Mouse (Mus musculus) adrenal gland, postnatal 4 days (tissue): ENCODE results near the gene Thsd7a. TPM values are rescaled to one million over a fixed set of nuclear protein-coding genes. Genes with fewer than 3 reads are reported as not detected.

Source experiments
- DNase-seq, 2 experiments: peaks; one replicate each; pipeline ENCODE4 v3.0.0; 2021 to 2022; ENCODE audit warnings: low spot score in 2 of 2, mixed read lengths in 2 of 2
- total RNA-seq, 2 experiments: library from RNA; stranded (reverse); gene quantifications; 2 replicates each; pipeline ENCODE4 v1.2.3; 2021

The Thsd7a gene
- total RNA-seq, 2 experiments from 2014 or later: 12.4 to 19.4 TPM

DNA sequence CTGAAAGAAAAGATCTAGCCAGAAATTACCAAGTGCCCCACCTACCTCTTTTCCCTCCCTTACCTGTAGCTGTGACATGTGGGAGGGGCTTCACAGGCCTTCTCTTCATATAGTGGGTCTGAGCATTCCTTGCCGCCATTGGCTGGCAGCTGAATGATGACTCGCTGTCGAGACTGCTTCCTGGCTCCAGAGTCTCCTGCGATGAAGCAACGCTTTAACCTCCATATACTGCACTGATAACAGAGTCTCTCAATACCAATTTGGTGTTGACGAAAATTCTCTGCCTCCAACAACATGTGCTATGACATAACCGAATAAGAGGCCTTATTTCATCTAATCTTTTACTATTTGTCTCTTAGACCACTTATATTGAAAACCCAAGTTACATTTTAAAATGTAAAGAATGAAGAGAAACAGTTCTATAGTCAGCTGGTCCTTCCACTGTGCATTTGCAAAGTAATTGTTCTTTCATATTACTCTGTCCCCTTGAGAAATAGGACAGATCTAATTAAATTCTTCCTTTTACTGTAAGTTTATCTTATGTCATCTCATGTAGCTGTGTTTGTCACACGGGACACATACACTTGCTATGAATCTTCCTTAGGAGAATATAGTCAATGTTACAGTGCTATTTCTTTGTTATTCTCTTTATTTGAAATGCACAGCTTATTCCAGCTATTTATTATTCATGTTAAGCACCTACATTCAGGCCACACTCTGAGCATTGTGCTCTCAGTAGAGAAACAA is 351.3 kb downstream of the Thsd7a start:
- DNase-seq: no peak

- no peak for DNase-seq
Observed at GRCm38 (mm10) chr6:12393574-12394380, 355.4 kb downstream of the Thsd7a start.

DNA sequence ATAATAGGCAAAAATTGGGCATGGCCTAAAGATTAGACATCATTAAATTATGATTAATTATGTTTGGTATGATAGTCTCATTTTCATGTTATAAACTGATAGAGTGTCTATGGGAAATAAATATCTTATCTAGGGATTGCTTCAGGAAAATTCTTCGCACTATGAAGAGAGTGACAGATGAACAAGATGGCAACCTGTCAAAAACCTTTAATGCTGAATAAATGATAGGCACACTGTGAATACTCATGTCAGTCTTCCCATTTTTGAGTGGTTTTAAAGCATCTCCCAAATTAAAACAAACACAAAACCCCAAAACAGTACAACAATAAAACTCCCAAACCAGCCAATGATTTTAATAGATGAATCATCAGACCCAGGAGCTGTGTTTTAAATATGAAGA is 362.5 kb downstream of the Thsd7a start:
- DNase-seq: no peak

DNA sequence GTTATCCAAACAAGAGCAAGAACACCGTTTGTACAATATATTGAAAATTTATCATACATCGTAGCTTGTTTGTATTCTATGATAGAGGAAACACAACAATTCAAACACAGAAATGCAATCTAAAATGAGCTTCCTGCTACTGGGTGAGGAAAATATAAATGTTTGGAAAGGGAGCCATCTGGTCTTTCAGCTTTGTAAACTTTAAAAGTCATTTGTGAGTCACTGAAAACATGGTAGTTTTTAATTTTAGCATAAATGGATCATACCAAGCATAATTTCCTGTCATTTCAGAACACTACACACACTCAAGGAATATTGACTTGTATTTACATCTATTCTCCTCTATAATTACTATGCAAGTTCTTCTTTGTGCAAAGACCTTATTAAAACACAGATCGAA is 363.6 kb downstream of the Thsd7a start:
- no peak for DNase-seq

DNA sequence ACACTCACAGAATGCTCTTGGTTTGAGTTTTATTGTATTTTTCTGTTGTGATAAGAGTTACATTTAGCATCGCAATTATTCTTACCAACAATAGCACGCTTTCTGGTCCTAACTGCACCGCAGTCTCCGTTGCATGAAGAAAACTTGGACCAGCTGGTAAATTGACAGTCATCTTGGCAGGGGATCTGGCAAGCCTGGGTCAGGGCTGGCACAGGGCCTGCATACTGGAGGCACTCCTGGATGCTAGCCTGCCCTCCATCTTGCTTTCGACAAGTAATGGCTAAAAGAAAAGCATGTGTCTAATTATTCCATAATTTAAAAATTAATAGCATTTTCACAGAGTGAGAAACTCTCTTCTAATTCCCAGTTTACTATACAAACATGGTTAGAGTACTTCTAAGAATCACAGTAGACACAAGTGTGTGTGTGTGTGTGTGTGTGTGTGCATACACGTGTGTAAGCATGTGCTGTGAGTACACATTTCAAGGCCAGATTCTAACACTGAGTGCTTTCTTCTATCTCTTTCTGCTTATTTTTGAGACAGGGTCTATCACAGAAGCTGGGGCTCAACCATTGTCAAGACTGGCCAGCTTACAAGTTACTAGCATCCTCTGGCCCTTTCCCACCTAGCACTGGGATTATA is 368.0 kb downstream of the Thsd7a start:
- no peak for DNase-seq

DNA sequence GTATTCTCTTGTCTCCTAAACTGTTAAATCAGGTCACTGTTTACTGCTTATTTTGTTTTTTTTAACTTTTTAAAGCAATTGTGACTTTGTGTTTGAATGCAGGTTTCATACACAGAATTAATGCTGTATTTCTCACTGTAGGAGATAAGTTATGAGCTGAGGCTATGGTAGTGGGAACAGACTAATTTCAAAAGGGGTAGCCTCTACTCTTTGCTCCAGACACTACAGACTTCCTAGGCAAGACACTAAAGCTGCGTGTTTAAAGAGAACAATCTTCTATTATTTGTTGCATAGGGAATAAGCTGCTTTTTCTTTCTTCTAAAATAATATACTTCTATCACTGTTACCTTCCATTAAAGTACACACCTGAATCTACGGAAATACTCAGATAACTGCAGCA is 368.5 kb downstream of the Thsd7a start:
- DNase-seq: no peak

GRCm38 (mm10) chr6:12358737-12359136 is 390.5 kb downstream of the Thsd7a start:
- no peak for DNase-seq

DNA sequence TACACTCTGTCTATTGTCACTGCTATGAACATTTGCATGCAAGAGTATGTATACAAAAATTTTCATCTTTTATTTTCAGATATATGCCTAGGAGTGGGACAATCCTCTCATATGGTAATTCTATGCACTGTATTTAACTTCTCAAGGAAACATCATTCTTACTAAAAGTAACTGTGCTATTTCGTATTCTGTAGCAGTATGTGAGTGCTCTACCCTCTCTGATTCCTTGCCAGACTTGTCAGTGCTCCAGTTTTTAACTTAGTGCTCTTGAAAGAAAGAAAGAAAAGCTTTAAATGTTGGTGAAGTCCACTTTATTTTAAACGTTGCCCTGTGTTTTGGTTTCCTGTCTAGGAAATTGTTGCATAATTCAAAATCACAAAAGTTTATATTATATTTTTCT is 395.6 kb downstream of the Thsd7a start:
- DNase-seq: no peak

DNA sequence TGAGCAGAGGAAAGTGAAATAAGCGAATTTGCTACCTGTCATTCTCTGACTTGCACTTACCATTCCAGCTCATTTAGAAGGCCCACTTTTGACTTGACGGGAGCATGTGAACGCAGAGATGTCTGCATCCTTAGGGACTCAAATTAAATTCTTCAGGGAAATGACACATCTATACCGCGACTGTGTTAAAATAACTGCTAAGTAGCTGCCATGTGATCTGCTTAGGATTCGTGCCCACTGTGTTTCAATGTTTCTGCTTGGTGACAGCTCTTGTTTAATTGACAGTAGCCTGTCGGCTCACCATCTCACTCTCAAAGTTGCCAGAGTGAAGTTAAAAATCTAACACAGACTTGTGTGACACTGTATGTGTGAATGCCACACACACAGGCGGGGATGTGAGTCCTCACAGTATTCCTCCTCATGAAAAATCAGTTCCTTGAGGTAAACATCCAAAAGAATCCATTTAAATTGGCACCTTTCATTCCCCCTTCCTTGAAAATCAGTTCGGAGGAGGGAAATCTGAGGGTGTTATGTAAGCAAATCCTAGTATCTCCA is 397.0 kb downstream of the Thsd7a start:
- DNase-seq: no peak

DNA sequence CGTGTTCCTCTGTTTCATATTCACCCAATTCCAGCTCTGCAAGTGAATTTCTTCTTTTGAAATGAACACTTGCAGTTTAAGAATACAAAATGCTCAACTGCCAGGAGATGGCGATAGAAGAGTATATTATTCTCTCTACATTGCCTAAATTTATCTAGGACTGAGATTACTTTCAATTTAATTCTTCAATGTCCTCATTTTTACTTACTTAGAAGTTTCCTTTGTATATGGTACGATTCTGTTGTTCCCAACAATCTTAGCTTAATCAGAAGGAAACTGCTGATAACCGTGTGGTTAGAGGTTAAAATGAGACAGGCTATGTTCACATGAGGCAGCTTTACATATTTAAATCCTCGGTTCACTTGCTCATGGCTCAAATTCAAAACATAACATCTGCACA is 398.5 kb downstream of the Thsd7a start:
- no peak for DNase-seq

DNA sequence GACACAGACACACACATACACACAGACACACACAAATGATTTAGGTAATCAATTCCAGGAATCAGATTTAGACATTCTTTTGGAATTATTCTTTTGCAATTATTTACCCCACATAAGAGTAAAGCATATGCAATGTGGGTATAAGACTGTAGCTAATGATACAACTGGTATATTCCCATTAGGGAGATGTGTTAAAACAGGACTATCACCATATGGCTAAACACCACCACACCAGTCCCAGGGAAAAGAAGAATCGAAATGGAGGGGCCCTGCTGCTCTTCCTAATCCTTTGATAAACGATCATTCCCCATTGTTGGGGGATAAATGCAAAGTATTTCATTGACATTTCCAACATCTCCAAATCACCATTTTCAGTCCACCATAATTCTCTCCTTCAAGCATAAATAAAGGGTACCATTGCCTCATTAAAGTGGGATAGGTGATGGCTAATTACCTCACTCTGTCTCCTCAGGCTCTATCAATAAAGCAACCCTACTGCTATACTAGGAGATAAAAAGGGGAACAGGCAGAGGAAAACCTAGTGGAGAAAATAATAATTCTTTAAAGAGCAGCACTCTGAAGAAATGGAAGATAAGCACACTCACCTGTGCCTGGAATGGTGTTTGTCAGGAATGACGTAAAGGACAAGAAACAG is 400.0 kb downstream of the Thsd7a start:
- DNase-seq: no peak

- DNase-seq: no peak
Observed at GRCm38 (mm10) chr6:12348667-12349066, 400.5 kb downstream of the Thsd7a start.

DNA sequence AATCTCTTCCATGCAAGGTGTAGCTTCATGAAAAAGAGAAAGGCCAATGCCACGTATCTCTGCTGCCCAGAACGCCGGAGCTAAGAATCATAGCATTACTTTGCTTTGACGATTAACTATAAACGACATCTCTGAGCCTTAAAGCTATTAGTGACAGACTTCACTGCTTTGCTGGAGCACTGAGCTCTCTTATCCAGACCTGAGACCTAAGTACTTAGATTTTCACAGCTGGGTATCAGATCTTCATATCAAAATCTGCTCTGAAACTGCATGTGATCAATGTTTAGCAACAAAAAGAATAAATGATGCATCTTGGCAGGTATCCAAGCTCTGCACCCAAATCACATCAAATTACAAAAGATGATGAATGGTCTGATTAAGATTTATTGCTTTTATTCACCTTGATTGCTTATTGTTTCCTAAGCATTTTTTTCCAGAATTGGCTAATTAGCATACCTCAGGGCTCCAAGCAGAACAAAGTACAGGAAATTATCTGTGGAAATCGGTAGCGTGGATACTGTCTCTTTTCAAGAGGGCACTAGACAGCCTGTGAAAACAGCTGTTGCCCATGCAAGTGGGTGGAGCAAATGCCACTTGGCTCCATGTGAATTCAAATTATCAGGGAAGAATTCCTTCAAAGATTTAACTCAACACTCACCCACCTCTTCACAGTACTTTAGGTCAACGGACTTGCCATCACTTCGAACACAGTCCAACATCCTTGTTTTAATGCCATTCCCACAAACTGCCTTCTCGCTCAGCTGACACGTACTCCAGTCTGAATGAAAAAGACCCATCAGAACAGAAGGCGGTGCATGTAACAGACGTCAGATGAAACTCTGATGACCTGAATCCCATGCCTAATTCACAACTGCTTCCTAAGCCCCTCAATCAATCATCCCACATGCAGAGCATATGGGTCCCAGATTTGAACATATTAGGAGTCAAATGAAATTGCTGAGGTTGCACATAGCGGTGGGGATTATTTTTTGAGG is 412.3 kb downstream of the Thsd7a start:
- no peak for DNase-seq

GRCm38 (mm10) chr6:12315070-12315909 is 433.9 kb downstream of the Thsd7a start:
- no peak for DNase-seq

- DNase-seq: no peak
Observed at GRCm38 (mm10) chr6:12307502-12307901, 441.7 kb downstream of the Thsd7a start.

- peak in 1 of 2 experiments; percentile 14 for DNase-seq
Observed at GRCm38 (mm10) chr6:12262641-12263400, 486.4 kb downstream of the Thsd7a start.
